Mouse (Mus musculus): ENCODE data around the gene Senp3.
"Not testable (repeated sequence)": the region's sequence is repeated elsewhere in the genome, so short reads cannot be mapped to it uniquely, and the experiment has no call there.

Senp3 gene

GRCm38 (mm10) chr11:69655264-69656064 lies 26.4 kb downstream of the Senp3 start, which contains the start of gene Sox15:
Gene Sox15, plus strand, starts transcription at chr11:69655314.
- in situ Hi-C loops (cut with MboI, MseI), result no loop called here

GRCm38 (mm10) chr11:69654760-69655159 lies 27.1 kb downstream of the Senp3 start:
- in situ Hi-C loops (cut with MboI, MseI), result no loop called here

- in situ Hi-C loops (cut with MboI, MseI), result no loop called here
These were observed 28.5 kb downstream of the Senp3 start for GRCm38 (mm10) chr11:69653399-69653798.

- in situ Hi-C loops (cut with MboI, MseI), result no loop called here
These were observed 36.0 kb downstream of the Senp3 start for GRCm38 (mm10) chr11:69645860-69646259.

- in situ Hi-C loops (cut with MboI, MseI), result no loop called here
These were observed 46.4 kb downstream of the Senp3 start for GRCm38 (mm10) chr11:69635471-69635870.

GRCm38 (mm10) chr11:69633128-69633866 lies 48.6 kb downstream of the Senp3 start:
- in situ Hi-C loops (cut with MboI, MseI), result no loop called here

GRCm38 (mm10) chr11:69632284-69633089 lies 49.4 kb downstream of the Senp3 start, which contains the start of gene Fxr2:
Gene Fxr2, plus strand, starts transcription at chr11:69632990.
- in situ Hi-C loops (cut with MboI, MseI), result no loop called here

- in situ Hi-C loops (cut with MboI, MseI), result no loop called here
These were observed 52.1 kb downstream of the Senp3 start for GRCm38 (mm10) chr11:69629802-69630201.

- in situ Hi-C loops (cut with MboI, MseI), result no loop called here
These were observed 53.6 kb downstream of the Senp3 start for GRCm38 (mm10) chr11:69628286-69628685.

- in situ Hi-C loops (cut with MboI, MseI), result not testable (repeated sequence)
These were observed 57.5 kb downstream of the Senp3 start for GRCm38 (mm10) chr11:69624339-69624738.

All from T-helper 1 cell (primary cell).